Mouse (Mus musculus) effector memory CD4-positive, alpha-beta T cell, adult 7 months (primary cell): Measurements from ENCODE around the gene Gm11567. TPM values are rescaled to one million over a fixed set of nuclear protein-coding genes. Genes with fewer than 3 reads are reported as not detected.

Source experiments
- polyA plus RNA-seq: library from polyadenylated mRNA; unstranded; fragments of 100-300 nt; shearing (Covaris generic); gene quantifications from one replicate; pipeline ENCODE4 v1.2.1, GENCODE M21; 2017

Gene Gm11567
- not detected for polyA plus RNA-seq

DNA sequence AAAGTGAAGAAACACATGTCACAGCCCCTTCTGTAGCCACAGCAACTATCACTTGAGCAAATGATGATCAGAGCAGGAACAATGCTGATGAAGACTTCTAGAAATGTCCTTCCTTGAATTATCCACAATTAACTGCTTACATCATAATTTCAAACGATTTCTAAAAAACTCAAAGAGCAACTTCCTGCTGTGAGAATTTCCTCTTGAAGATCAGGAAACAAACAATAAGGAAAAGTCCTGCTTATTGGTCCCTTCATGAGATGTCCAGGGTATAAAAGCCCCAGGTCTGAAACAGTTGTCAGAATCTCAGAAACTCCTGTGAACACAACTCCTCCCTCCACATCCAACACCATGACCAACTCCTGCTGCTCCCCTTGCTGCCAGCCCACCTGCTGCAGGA is at the start of gene Gm11567:
TSS of gene Gm11567 (plus strand) at position 301 of the 400 bp plus-strand sequence.

GRCm38 (mm10) chr11:99837966-99838365 is 41.0 kb upstream of the Gm11567 start, which contains the start of gene 2300003K06Rik:
2300003K06Rik (minus strand) TSS chr11:99838066.

DNA sequence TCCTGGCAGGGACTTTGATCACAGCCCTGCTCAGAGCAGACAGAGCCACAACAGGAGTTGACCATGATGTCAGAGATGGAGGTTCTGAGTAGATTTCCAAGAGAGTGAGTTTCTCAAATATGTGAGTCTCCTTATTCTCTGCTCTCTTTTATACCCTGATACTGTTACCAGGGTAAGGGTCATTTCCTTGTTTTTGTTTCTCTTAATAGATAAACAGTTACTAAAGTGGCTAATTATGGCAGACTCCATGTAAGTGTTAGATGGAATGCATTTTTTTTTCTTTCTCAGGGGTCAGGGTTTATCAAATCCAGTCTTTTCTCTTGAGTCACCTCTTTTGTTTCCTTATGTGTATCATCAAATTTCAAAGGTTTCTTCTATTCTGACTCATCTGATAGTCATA is 27.5 kb upstream of the Gm11567 start, which contains the start of gene Krtap4-16:
TSS of gene Krtap4-16 (minus strand) at position 101 of the 400 bp plus-strand sequence.

GRCm38 (mm10) chr11:99857617-99858016 is 21.4 kb upstream of the Gm11567 start, which contains the start of gene Gm11568:
Gm11568 (plus strand) TSS chr11:99857917.

DNA sequence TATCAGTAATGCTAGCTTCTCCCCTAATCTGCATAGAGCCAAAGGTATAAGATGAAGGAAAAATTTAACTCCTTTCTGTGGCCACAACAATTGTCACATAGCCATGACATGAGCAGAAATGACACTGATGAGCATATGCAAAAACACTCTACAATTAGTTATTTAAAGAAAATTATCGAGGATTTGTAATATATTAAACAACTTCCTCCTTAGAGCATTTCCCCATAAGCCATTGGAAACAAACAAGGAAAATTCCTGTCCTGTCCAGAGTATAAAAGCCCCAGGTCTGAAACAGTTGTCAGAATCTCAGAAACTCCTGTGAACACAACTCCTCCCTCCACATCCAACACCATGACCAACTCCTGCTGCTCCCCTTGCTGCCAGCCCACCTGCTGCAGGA is 14.8 kb upstream of the Gm11567 start, which contains the start of gene Gm11559:
TSS of gene Gm11559 (plus strand) at position 301 of the 400 bp plus-strand sequence.

GRCm38 (mm10) chr11:99873089-99873488 is 5.9 kb upstream of the Gm11567 start, which contains the start of gene Krtap9-1:
Krtap9-1 (plus strand) TSS chr11:99873389.

DNA sequence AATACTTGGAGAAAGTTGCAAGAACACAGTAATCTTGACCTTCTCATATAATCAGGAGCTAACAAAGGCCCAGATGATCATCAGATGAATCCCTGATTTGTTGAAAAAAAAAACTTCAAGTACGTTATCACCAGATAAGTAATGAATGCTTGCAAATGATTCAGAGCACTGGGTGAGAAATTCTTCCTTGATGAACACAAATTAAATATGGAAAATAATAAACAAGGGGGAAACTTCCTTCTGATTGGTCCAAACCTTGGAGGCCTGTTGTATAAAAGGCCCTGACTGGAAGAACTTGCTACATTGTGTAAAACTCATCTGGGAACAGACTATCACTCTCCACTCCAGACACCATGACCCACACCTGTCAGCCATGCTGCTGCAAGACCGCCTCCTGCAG is 28.6 kb downstream of the Gm11567 start, which contains the start of gene Krtap31-1:
TSS of gene Krtap31-1 (plus strand) at position 301 of the 400 bp plus-strand sequence.

GRCm38 (mm10) chr11:99914451-99914850 is 35.5 kb downstream of the Gm11567 start, which contains the start of gene Gm11565:
Gm11565 (plus strand) TSS chr11:99914751.

Other genes with a start within 250 kb of the Gm11567 start
- not detected for gene Krtap4-2, start 244.1 kb upstream of the Gm11567 start, polyA plus RNA-seq
- gene Krtap4-7, start 235.1 kb upstream of the Gm11567 start, polyA plus RNA-seq: not detected
- not detected for gene Gm11555, start 229.0 kb upstream of the Gm11567 start, polyA plus RNA-seq
- gene Gm11563, start 220.2 kb upstream of the Gm11567 start, polyA plus RNA-seq: not detected
- gene Krtap4-6, start 213.2 kb upstream of the Gm11567 start, polyA plus RNA-seq: not detected
- gene Gm14190, start 188.4 kb upstream of the Gm11567 start, polyA plus RNA-seq: not detected
- gene Gm14180, start 144.9 kb upstream of the Gm11567 start, polyA plus RNA-seq: not detected
- not detected for gene Gm11595, start 106.3 kb upstream of the Gm11567 start, polyA plus RNA-seq
- gene Krtap4-8, start 98.5 kb upstream of the Gm11567 start, polyA plus RNA-seq: not detected
- not detected for gene Krtap4-9, start 94.0 kb upstream of the Gm11567 start, polyA plus RNA-seq
- not detected for gene Gm11596, start 85.7 kb upstream of the Gm11567 start, polyA plus RNA-seq
- not detected for gene Gm11569, start 80.3 kb upstream of the Gm11567 start, polyA plus RNA-seq
- not detected for gene Gm11554, start 74.7 kb upstream of the Gm11567 start, polyA plus RNA-seq
- gene Krtap4-13, start 69.3 kb upstream of the Gm11567 start, polyA plus RNA-seq: not detected
- not detected for gene Gm11564, start 63.5 kb upstream of the Gm11567 start, polyA plus RNA-seq
- gene 2300003K06Rik, start 41.1 kb upstream of the Gm11567 start, polyA plus RNA-seq: not detected
- not detected for gene Krtap4-16, start 27.6 kb upstream of the Gm11567 start, polyA plus RNA-seq
- not detected for gene Gm11568, start 21.3 kb upstream of the Gm11567 start, polyA plus RNA-seq
- gene Gm11559, start 14.7 kb upstream of the Gm11567 start, polyA plus RNA-seq: not detected
- not detected for gene Krtap9-1, start 5.8 kb upstream of the Gm11567 start, polyA plus RNA-seq
- not detected for gene Krtap31-1, start 28.7 kb downstream of the Gm11567 start, polyA plus RNA-seq
- not detected for gene Gm11565, start 35.6 kb downstream of the Gm11567 start, polyA plus RNA-seq
- gene Krtap31-2, start 57.1 kb downstream of the Gm11567 start, polyA plus RNA-seq: not detected
- gene Krtap9-5, start 69.3 kb downstream of the Gm11567 start, polyA plus RNA-seq: 0.60 TPM
- not detected for gene Krtap29-1, start 99.9 kb downstream of the Gm11567 start, polyA plus RNA-seq
- gene Krtap16-1, start 107.4 kb downstream of the Gm11567 start, polyA plus RNA-seq: not detected
- not detected for gene Krtap17-1, start 114.8 kb downstream of the Gm11567 start, polyA plus RNA-seq
- gene Krt33a, start 137.0 kb downstream of the Gm11567 start, polyA plus RNA-seq: not detected
- not detected for gene Krt33b, start 150.7 kb downstream of the Gm11567 start, polyA plus RNA-seq
- gene Krt34, start 162.4 kb downstream of the Gm11567 start, polyA plus RNA-seq: 0.32 TPM
- not detected for gene Krt31, start 171.4 kb downstream of the Gm11567 start, polyA plus RNA-seq
- gene Krt32, start 209.0 kb downstream of the Gm11567 start, polyA plus RNA-seq: not detected
- not detected for gene Krt35, start 217.1 kb downstream of the Gm11567 start, polyA plus RNA-seq
- not detected for gene Krt36, start 226.4 kb downstream of the Gm11567 start, polyA plus RNA-seq
- not detected for gene Krt13, start 242.4 kb downstream of the Gm11567 start, polyA plus RNA-seq